In genomic region chr4:82859131-82860125, GRCm38 (mm10) we compare ENCODE assay signal across 7 mouse cellular contexts. TPM values are rescaled to one million over a fixed set of nuclear protein-coding genes. Genes with fewer than 3 reads are reported as not detected.
DNase-seq lines count a peak whose midpoint lies in the region; ATAC-seq and TF ChIP-seq lines count a peak whose summit lies in the region.

TSS of gene Zdhhc21 (minus strand) at chr4:82859958.

- H3K9ac ChIP-seq in intestine, postnatal 0 days (ENCODE audit: low read depth, low read length): peak within 1 kb of the TSS; percentile 90
- peak within 1 kb of the TSS; percentile 88 for H3K9ac ChIP-seq in midbrain, embryonic 12.5 days (replicated peaks)

- H3K4me2 ChIP-seq in intestine, postnatal 0 days (replicated peaks; ENCODE audit: low read depth): peak within 1 kb of the TSS; percentile 77
- peak within 1 kb of the TSS; percentile 76 for H3K4me2 ChIP-seq in midbrain, embryonic 12.5 days (replicated peaks)

- peak; percentile 85 to 94 for DNase-seq in adrenal gland, adult (ENCODE audit: inconsistent age in 2 of 2, low spot score in 1 of 2)
- peak; percentile 72 for DNase-seq in embryo, embryonic 10.5 days (ENCODE audit: low spot score)
- DNase-seq in gastrocnemius, postnatal 4 days (ENCODE audit: low spot score in 2 of 2): peak; percentile 57 to 81
- peak; percentile 81 for DNase-seq in limb, embryonic 10.5 days (ENCODE audit: low spot score)
- DNase-seq in skeletal muscle tissue, adult 2 months (ENCODE audit: low read depth, low spot score): peak; percentile 39

- H3K4me3 ChIP-seq in intestine, postnatal 0 days (ENCODE audit: low read depth, low read length): peak within 1 kb of the TSS; percentile 92
- peak within 1 kb of the TSS; percentile 76 for H3K4me3 ChIP-seq in limb, embryonic 10.5 days
- H3K4me3 ChIP-seq in midbrain, embryonic 12.5 days: peak within 1 kb of the TSS; percentile 88

- H3K4me1 ChIP-seq in intestine, postnatal 0 days (replicated peaks; ENCODE audit: control insufficient read depth, insufficient read depth, low read length): 0 out of 2 replicates have a peak, but pooled peaks cover 3% of the 10 kb centered on the region
- H3K4me1 ChIP-seq in limb, embryonic 10.5 days: peaks cover 11% of the 10 kb centered on the region
- H3K4me1 ChIP-seq in midbrain, embryonic 12.5 days: peaks cover 13% of the 10 kb centered on the region

- H3K36me3 ChIP-seq in intestine, postnatal 0 days (ENCODE audit: control insufficient read depth, insufficient read depth): no peaks in the 10 kb centered on the region
- no peaks in the 10 kb centered on the region for H3K36me3 ChIP-seq in limb, embryonic 10.5 days
- no peaks in the 10 kb centered on the region for H3K36me3 ChIP-seq in midbrain, embryonic 12.5 days

- no peaks in the 10 kb centered on the region for H3K9me3 ChIP-seq in intestine, postnatal 0 days (ENCODE audit: control insufficient read depth)
- no peaks in the 10 kb centered on the region for H3K9me3 ChIP-seq in limb, embryonic 10.5 days (replicated peaks)
- H3K9me3 ChIP-seq in midbrain, embryonic 12.5 days: no peaks in the 10 kb centered on the region

- WGBS in intestine, postnatal 0 days: under 1% methylated on average over 81 of the region's 82 CpGs
- under 1% methylated on average over 81 of the region's 82 CpGs for WGBS in limb, embryonic 10.5 days
- under 1% methylated on average over 60 of the region's 82 CpGs for WGBS in midbrain, embryonic 12.5 days

- no peak for TF ChIP-seq CTCF in intestine, postnatal 0 days (IDR thresholded peaks at IDR 0.05; ENCODE audit: low read depth)

- peak within 1 kb of the TSS; percentile 82 for H3K27ac ChIP-seq in intestine, postnatal 0 days (ENCODE audit: low read depth, low read length)
- H3K27ac ChIP-seq in limb, embryonic 10.5 days: peak within 1 kb of the TSS; percentile 91
- H3K27ac ChIP-seq in midbrain, embryonic 12.5 days (replicated peaks): peak within 1 kb of the TSS; percentile 84

- ATAC-seq in intestine, postnatal 0 days: peak; percentile 95
- peak; percentile 92 for ATAC-seq in midbrain, embryonic 12.5 days (ENCODE audit: low FRiP score, low read depth)

- H3K27me3 ChIP-seq in intestine, postnatal 0 days (replicated peaks; ENCODE audit: control insufficient read depth, insufficient read depth, low read length): no peaks in the 10 kb centered on the region
- H3K27me3 ChIP-seq in limb, embryonic 10.5 days (ENCODE audit: low read depth, poor library complexity, severe bottlenecking): peaks cover 7% of the 10 kb centered on the region
- H3K27me3 ChIP-seq in midbrain, embryonic 12.5 days: no peaks in the 10 kb centered on the region

RNA-seq across cellular contexts. Expression of gene Zdhhc21, which starts in this region (rescaled TPM):
- 10 to 100 TPM; 14.4 to 14.6 TPM for total RNA-seq in gastrocnemius, postnatal 4 days (2021)
- 8.1 and 8.2 TPM in 2 replicates for polyA plus RNA-seq in intestine, postnatal 0 days (2015; fragmentation: Nextera tagmentation; extraction: Ambion mirVana)
- polyA plus RNA-seq in limb, embryonic 10.5 days (2016; fragmentation: Nextera tagmentation; extraction: Ambion mirVana): 8.6 and 10.4 TPM in 2 replicates
- 20.5 and 21.1 TPM in 2 replicates for polyA plus RNA-seq in midbrain, embryonic 12.5 days (2016; fragmentation: Nextera tagmentation; extraction: Ambion mirVana)

Comparison
In these comparisons a context has a peak if more than half of its experiments do, and no peak if none do; other contexts are left out.
1. Peak in every context shown above with its lines: DNase-seq, ATAC-seq, H3K4me3 ChIP-seq and H3K27ac ChIP-seq.
2. DNase-seq: peak in every context shown above with its lines; median percentile 90 in adrenal gland, adult; 81 in limb, embryonic 10.5 days; 72 in embryo, embryonic 10.5 days; 69 in gastrocnemius, postnatal 4 days; 39 in skeletal muscle tissue, adult 2 months.